Mouse (Mus musculus): ENCODE results near the gene Plekha5. TPM values are rescaled to one million over a fixed set of nuclear protein-coding genes. Genes with fewer than 3 reads are reported as not detected.

The Plekha5 gene
- polyA plus RNA-seq, 1 experiment from 2014 or later = 51.5 TPM

GRCm38 (mm10) chr6:140533606-140534005 is 109.8 kb downstream of the Plekha5 start:
- Histone ChIP-seq H3K36me3 (peaks cover 37% of the 10 kb centered on the region), H3K9me3 (replicated peaks) (no peaks in the 10 kb centered on the region), H3K27me3 (no peaks in the 10 kb centered on the region), H3K4me2 (replicated peaks) (no peak overlapping the region), H3K9ac (no peak overlapping the region), H3K27ac (replicated peaks) (no peak overlapping the region), H3K4me3 (replicated peaks) (no peak overlapping the region), H3K4me1 (no peaks in the 10 kb centered on the region)
- no peak for ATAC-seq (ENCODE audit: insufficient number of reproducible peaks, low FRiP score, low TSS enrichment, low read depth)
- 87% methylated on average over 5 of the region's 5 CpGs for WGBS

- no peaks in the 10 kb centered on the region for H3K27me3 ChIP-seq
- no peak; the same call in 1 of the 2 replicates for ATAC-seq (ENCODE audit: insufficient number of reproducible peaks, low FRiP score, low TSS enrichment, low read depth)
- no peaks in the 10 kb centered on the region for H3K9me3 ChIP-seq (replicated peaks)
- 73% methylated on average over 8 of the region's 8 CpGs for WGBS
- no peaks in the 10 kb centered on the region for H3K4me1 ChIP-seq
- no peak overlapping the region for H3K4me3 ChIP-seq (replicated peaks)
- no peak overlapping the region for H3K9ac ChIP-seq
- peaks cover 45% of the 10 kb centered on the region for H3K36me3 ChIP-seq
- H3K4me2 ChIP-seq (replicated peaks) = no peak overlapping the region
- H3K27ac ChIP-seq (replicated peaks) = no peak overlapping the region
These were observed 111.7 kb downstream of the Plekha5 start for GRCm38 (mm10) chr6:140535504-140535903.

GRCm38 (mm10) chr6:140541919-140542318 is 118.1 kb downstream of the Plekha5 start:
- Histone ChIP-seq H3K4me3 (replicated peaks) (no peak overlapping the region), H3K36me3 (peaks cover 58% of the 10 kb centered on the region), H3K9ac (no peak overlapping the region), H3K27ac (replicated peaks) (no peak overlapping the region), H3K4me2 (replicated peaks) (no peak overlapping the region), H3K27me3 (no peaks in the 10 kb centered on the region), H3K4me1 (peaks cover 4% of the 10 kb centered on the region; the same call in 1 of the 2 replicates), H3K9me3 (replicated peaks) (no peaks in the 10 kb centered on the region)
- 86% methylated on average over 3 of the region's 3 CpGs for WGBS
- ATAC-seq (ENCODE audit: insufficient number of reproducible peaks, low FRiP score, low TSS enrichment, low read depth) = no peak

- no peak overlapping the region for H3K9ac ChIP-seq
- no peak overlapping the region for H3K27ac ChIP-seq (replicated peaks)
- 69% methylated on average over 11 of the region's 11 CpGs for WGBS
- no peaks in the 10 kb centered on the region for H3K27me3 ChIP-seq
- H3K4me3 ChIP-seq (replicated peaks) = no peak overlapping the region
- H3K9me3 ChIP-seq (replicated peaks) = no peaks in the 10 kb centered on the region
- no peak overlapping the region for H3K4me2 ChIP-seq (replicated peaks)
- H3K36me3 ChIP-seq = peaks cover 52% of the 10 kb centered on the region
- ATAC-seq (ENCODE audit: insufficient number of reproducible peaks, low FRiP score, low TSS enrichment, low read depth) = no peak
- peaks cover 17% of the 10 kb centered on the region; the same call in 1 of the 2 replicates for H3K4me1 ChIP-seq
These were observed 119.3 kb downstream of the Plekha5 start for GRCm38 (mm10) chr6:140543005-140543794.

GRCm38 (mm10) chr6:140546095-140546494 is 122.2 kb downstream of the Plekha5 start:
- Histone ChIP-seq H3K27ac (replicated peaks) (no peak overlapping the region), H3K27me3 (no peaks in the 10 kb centered on the region), H3K4me3 (replicated peaks) (no peak overlapping the region), H3K9ac (no peak overlapping the region), H3K9me3 (replicated peaks) (no peaks in the 10 kb centered on the region), H3K36me3 (peaks cover 36% of the 10 kb centered on the region), H3K4me1 (peaks cover 20% of the 10 kb centered on the region; the same call in 1 of the 2 replicates), H3K4me2 (replicated peaks) (no peak overlapping the region)
- no peak for ATAC-seq (ENCODE audit: insufficient number of reproducible peaks, low FRiP score, low TSS enrichment, low read depth)
- WGBS = 75% methylated on average over 8 of the region's 8 CpGs

GRCm38 (mm10) chr6:140546648-140547201 is 122.9 kb downstream of the Plekha5 start:
- Histone ChIP-seq H3K4me1 (peaks cover 20% of the 10 kb centered on the region; the same call in 1 of the 2 replicates), H3K4me2 (replicated peaks) (no peak overlapping the region), H3K9me3 (replicated peaks) (no peaks in the 10 kb centered on the region), H3K36me3 (peaks cover 38% of the 10 kb centered on the region), H3K4me3 (replicated peaks) (no peak overlapping the region), H3K27ac (replicated peaks) (0 out of 2 replicates have a peak overlapping the region, but pooled peaks have one; percentile 34), H3K9ac (no peak overlapping the region), H3K27me3 (no peaks in the 10 kb centered on the region)
- WGBS = 54% methylated on average over 12 of the region's 12 CpGs
- no peak for ATAC-seq (ENCODE audit: insufficient number of reproducible peaks, low FRiP score, low TSS enrichment, low read depth)

GRCm38 (mm10) chr6:140547203-140547944 is 123.5 kb downstream of the Plekha5 start:
- no peaks in the 10 kb centered on the region for H3K27me3 ChIP-seq
- peaks cover 44% of the 10 kb centered on the region for H3K36me3 ChIP-seq
- H3K4me2 ChIP-seq (replicated peaks) = no peak overlapping the region
- peaks cover 20% of the 10 kb centered on the region; the same call in 1 of the 2 replicates for H3K4me1 ChIP-seq
- H3K27ac ChIP-seq (replicated peaks) = 0 out of 2 replicates have a peak overlapping the region, but pooled peaks have one; percentile 34
- no peak for ATAC-seq (ENCODE audit: insufficient number of reproducible peaks, low FRiP score, low TSS enrichment, low read depth)
- no peak overlapping the region for H3K4me3 ChIP-seq (replicated peaks)
- WGBS = 56% methylated on average over 11 of the region's 11 CpGs
- no peak overlapping the region for H3K9ac ChIP-seq
- no peaks in the 10 kb centered on the region for H3K9me3 ChIP-seq (replicated peaks)

GRCm38 (mm10) chr6:140548082-140548769 is 124.4 kb downstream of the Plekha5 start:
- H3K27me3 ChIP-seq = no peaks in the 10 kb centered on the region
- no peak for ATAC-seq (ENCODE audit: insufficient number of reproducible peaks, low FRiP score, low TSS enrichment, low read depth)
- peaks cover 39% of the 10 kb centered on the region for H3K36me3 ChIP-seq
- H3K9me3 ChIP-seq (replicated peaks) = no peaks in the 10 kb centered on the region
- no peak overlapping the region for H3K4me2 ChIP-seq (replicated peaks)
- no peak overlapping the region for H3K9ac ChIP-seq
- WGBS = 42% methylated on average over 5 of the region's 5 CpGs
- H3K27ac ChIP-seq (replicated peaks) = no peak overlapping the region
- peaks cover 20% of the 10 kb centered on the region; the same call in 1 of the 2 replicates for H3K4me1 ChIP-seq
- H3K4me3 ChIP-seq (replicated peaks) = no peak overlapping the region

GRCm38 (mm10) chr6:140550741-140551140 is 126.9 kb downstream of the Plekha5 start:
- Histone ChIP-seq H3K27me3 (no peaks in the 10 kb centered on the region), H3K9ac (no peak overlapping the region), H3K4me2 (replicated peaks) (no peak overlapping the region), H3K36me3 (peaks cover 29% of the 10 kb centered on the region), H3K27ac (replicated peaks) (no peak overlapping the region), H3K4me1 (peaks cover 20% of the 10 kb centered on the region; the same call in 1 of the 2 replicates), H3K9me3 (replicated peaks) (no peaks in the 10 kb centered on the region), H3K4me3 (replicated peaks) (no peak overlapping the region)
- ATAC-seq (ENCODE audit: insufficient number of reproducible peaks, low FRiP score, low TSS enrichment, low read depth) = no peak
- 86% methylated on average over 13 of the region's 13 CpGs for WGBS

GRCm38 (mm10) chr6:140554261-140554660 is 130.4 kb downstream of the Plekha5 start:
- no peak for ATAC-seq (ENCODE audit: insufficient number of reproducible peaks, low FRiP score, low TSS enrichment, low read depth)
- Histone ChIP-seq H3K36me3 (peaks cover 29% of the 10 kb centered on the region), H3K9me3 (replicated peaks) (no peaks in the 10 kb centered on the region), H3K4me2 (replicated peaks) (no peak overlapping the region), H3K4me3 (replicated peaks) (no peak overlapping the region), H3K27me3 (no peaks in the 10 kb centered on the region), H3K4me1 (no peaks in the 10 kb centered on the region), H3K9ac (no peak overlapping the region), H3K27ac (replicated peaks) (no peak overlapping the region)
- 58% methylated on average over 4 of the region's 4 CpGs for WGBS

- H3K4me2 ChIP-seq (replicated peaks) = no peak overlapping the region
- H3K27me3 ChIP-seq = no peaks in the 10 kb centered on the region
- H3K4me1 ChIP-seq = no peaks in the 10 kb centered on the region
- WGBS = 78% methylated on average over 6 of the region's 6 CpGs
- no peaks in the 10 kb centered on the region for H3K9me3 ChIP-seq (replicated peaks)
- H3K36me3 ChIP-seq = peaks cover 17% of the 10 kb centered on the region
- no peak overlapping the region for H3K4me3 ChIP-seq (replicated peaks)
- H3K27ac ChIP-seq (replicated peaks) = no peak overlapping the region
- no peak for ATAC-seq (ENCODE audit: insufficient number of reproducible peaks, low FRiP score, low TSS enrichment, low read depth)
- H3K9ac ChIP-seq = no peak overlapping the region
These were observed 135.6 kb downstream of the Plekha5 start for GRCm38 (mm10) chr6:140559411-140559810.

All from embryonic facial prominence, embryonic 15.5 days (tissue).